Mouse (Mus musculus) monocyte, adult 2 months (primary cell): ENCODE measurements around the gene Kcnma1.

ENCODE experiments used
- DNase-seq, 2 experiments: peaks; one replicate each; pipeline ENCODE4 v3.0.0; 2022; ENCODE audit warnings: low spot score in 2 of 2, low read depth in 1 of 2

Kcnma1 gene

GRCm38 (mm10) chr14:23704303-23704702 is 310.0 kb downstream of the Kcnma1 start:
- DNase-seq = no peak

GRCm38 (mm10) chr14:23696341-23696740 is 317.9 kb downstream of the Kcnma1 start:
- DNase-seq = no peak

DNA sequence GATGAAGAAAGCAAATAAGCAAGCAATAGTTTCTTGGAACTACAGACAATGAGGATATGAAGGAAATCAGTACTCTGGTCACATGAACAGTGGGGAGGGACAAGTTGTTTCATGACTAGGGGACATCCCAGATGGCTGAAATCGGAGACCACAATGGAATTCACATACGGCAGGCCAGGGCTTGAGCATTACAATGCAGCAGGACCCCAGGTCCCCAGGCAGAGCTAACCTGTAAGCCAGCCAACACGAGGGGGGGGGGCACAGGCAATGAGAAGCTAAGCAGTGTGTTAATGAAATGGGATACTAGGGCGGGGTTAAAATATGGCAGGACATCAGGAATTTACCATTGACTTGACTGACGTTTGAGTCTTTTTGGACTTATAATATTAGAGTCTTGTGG is 324.6 kb downstream of the Kcnma1 start:
- DNase-seq = no peak

DNA sequence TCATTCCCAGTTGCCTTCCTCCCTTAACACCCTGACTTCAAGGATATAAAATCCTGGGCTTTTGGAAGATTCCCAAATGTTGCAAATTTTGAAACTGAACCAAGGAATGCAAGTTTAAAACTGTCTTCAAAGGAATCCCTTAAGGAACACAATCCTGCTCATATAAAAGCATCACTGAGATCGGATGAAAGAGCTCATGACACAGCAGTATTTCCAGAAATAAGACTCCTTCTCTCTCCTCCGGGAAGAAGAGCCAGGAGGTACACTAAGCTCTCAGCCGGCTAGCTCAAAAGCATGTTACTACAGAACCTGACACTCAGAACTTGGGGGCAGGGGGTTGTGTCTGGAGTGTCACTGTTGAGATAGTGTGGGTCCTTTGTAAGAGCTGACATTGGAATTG is 325.8 kb downstream of the Kcnma1 start:
- DNase-seq = no peak

DNA sequence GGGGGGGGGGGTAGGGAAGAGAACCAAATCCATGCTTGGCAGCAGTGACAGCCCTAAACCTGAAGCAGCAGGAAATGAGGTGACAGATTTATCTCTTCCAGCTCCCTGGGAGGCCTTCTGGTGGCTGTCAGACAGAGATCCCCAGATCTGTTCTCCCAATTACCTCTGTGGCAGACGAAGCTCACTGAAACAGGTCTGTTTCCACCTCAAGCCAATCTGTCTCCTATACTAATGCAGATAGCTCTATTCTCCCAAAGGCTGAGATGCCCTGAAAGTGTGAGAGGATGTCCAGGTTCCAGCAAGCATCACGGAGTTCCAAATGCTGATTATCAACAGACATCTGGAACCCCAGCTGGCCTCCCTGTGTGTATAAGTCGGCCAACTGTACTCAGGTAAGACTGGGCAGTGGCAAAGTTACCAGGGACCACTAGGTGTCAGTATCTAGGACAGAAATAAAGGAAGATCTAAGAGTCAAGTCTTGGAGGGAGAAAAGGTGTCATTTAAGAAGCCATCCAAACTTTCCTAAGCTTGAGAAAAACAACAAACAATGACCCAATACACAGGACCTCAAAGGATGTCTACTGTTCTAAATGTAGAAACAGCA is 329.7 kb downstream of the Kcnma1 start:
- DNase-seq = no peak

DNA sequence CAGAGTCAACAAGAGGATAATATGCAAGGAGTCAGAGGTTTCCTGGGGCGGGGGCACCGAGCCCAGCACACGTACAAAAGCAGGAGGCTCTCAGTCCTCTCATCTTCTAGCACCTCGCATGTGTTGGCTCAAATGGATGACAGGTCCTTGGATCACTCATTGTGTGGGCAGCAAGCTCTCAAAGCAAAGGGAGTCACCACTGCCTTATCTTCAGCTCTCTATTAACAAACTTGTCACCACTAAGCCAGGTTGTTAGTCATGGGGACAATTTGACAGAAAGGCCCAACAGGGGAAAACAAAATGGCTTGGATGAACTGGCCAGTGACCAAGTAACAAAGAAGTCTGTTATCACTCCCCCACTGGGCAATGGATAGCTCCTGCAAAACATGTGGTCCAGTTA is 331.5 kb downstream of the Kcnma1 start:
- DNase-seq = no peak

- no peak for DNase-seq
Measured at GRCm38 (mm10) chr14:23679378-23679777, 334.9 kb downstream of the Kcnma1 start.

DNA sequence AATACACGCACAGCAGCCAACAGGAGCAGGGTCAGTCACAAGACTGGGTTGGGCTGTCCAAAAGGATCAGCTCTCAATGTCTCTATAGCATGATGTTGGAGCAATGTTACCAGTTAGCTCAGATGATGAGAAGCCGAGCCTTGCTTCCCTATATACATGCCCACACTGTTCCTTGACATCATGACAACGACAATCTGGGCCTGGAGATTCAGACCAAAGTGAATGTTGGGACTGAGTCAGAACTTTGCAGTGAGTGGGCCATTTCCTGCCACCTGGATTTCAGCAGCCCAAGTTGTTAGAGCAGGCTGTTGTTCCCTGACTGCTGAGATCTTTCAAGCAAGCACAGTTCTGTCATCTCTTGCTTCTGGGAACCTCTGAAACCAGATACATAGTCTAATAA is 347.9 kb downstream of the Kcnma1 start:
- no peak for DNase-seq

DNA sequence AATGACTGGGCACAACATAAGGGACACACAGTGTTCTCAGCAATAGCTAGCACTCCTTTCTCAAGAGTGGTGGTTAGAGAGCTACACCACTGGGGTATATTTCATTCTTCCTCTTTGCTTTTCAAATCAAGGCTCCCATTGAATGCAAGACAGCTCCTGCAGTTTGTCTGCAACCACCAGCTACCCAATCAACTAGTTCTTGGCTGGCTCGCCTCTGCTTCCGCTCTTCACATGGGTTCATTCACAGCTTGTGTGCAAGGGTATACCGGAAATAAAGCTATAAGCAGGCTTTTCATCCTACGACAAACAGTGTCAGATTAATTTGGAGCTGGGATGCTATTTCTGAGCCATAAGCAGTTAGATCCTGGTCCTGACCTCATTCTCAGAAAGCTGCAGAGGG is 362.6 kb downstream of the Kcnma1 start:
- no peak for DNase-seq

- DNase-seq = no peak
Measured at GRCm38 (mm10) chr14:23650126-23650525, 364.2 kb downstream of the Kcnma1 start.

- no peak for DNase-seq
Measured at GRCm38 (mm10) chr14:23645361-23646063, 368.8 kb downstream of the Kcnma1 start.

DNA sequence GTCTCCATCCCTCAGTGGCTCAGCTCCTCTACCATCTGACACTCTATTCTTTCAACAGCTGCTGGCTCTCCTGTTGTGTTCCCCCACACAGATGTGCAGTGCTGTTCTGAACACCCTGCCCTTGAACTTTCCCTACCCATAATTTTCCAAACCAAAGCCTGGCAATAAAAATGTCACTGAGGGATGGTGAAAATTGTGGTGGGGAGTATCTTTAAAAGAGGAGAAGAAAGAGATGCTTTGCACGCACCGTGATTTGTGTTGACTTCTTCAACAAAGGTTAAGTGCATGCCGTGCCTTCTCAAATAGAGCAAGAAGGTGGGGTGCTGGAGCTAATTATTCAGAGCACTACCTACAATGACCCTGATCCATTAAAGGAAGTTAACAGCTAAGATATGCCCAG is 371.1 kb downstream of the Kcnma1 start:
- DNase-seq = no peak

GRCm38 (mm10) chr14:23640665-23641064 is 373.6 kb downstream of the Kcnma1 start:
- no peak for DNase-seq

DNA sequence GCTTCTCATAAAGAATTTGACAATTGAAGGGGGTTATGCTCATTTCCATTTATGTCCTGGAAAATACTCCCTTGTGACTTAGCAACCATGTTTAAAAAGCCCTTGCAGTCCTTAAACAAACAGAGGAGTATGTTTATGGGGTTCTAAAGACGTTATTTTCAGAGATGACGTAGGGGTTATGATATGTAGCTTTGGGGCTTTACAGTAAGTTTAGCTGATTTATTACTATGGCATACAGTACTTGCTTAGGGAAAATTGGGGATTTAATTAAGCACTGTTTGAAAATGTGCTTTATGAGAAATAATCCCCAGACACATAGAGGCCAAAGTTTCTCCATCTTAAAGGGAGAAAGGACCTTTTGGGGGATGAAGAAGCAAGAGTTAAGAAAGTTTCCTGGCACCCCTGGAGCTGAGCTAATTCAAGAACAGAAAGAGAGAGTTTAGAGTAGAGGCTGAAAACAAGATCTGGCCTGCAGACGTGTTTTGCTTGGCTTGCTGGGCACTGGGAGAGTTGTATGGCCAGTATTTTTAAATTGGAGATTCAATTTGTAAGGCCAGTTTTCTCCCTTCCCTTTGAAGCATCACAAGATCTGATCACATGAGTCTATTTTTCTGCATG is 376.1 kb downstream of the Kcnma1 start:
- DNase-seq = no peak

DNA sequence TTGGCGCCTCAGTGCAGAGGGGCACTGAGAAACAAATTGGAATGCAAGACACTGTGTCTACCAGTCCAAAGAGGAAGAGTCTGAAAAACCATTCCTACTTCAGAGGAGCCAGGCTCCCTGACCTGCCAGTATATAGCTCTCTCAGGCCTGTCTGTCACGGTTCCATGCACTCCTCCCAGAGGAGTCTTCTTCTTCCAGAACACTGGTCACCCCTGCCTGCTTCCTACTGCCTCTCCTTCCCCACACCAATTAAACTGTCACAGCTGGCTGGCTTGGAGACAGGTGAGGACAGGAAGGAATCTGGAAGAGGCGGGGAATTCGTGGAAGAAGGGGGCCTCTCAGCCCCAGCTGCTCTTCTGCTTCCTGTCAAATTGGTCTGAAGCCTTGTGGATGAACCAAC is 378.4 kb downstream of the Kcnma1 start:
- DNase-seq = no peak

GRCm38 (mm10) chr14:23633011-23633595 is 381.2 kb downstream of the Kcnma1 start:
- DNase-seq = no peak

DNA sequence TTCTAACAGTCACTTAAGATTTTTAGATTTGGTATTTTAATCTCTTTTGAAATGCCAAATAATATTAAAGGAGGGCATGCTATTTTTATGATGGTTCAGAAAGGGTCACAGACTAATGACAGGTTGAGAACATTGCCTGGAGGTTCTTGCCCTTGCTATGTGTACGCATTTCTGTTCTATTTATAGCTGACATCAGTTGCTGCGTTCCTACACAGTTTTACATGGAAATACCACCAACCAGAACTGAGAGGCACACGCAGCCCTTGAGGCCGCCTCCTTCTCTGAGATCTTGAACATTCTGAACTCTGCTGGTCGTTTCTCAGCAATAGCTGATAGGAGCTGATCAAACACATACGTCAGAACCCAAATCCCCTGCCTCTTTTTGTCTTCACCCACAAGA is 387.4 kb downstream of the Kcnma1 start:
- no peak for DNase-seq

DNA sequence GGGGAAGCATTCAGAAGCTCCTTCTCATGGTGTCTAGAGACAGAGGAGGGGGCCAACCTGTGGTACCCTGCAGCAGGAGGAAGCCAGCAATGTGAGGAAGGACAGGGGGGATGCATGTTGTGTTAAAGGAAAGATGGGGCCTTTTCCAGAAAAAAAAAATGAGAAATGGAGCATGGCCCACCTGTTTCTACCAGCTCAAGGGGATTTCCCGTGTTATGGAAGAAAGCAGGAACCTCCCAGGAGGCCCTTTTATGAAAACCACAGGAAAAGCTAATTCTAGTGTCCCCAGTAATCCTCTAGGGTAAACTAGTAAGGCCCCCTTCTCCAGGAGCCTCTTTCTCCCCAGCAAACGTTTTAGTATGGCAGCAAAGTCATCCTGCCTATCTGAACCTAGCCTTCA is 388.2 kb downstream of the Kcnma1 start:
- DNase-seq = no peak

GRCm38 (mm10) chr14:23625436-23625835 is 388.9 kb downstream of the Kcnma1 start:
- no peak for DNase-seq

DNA sequence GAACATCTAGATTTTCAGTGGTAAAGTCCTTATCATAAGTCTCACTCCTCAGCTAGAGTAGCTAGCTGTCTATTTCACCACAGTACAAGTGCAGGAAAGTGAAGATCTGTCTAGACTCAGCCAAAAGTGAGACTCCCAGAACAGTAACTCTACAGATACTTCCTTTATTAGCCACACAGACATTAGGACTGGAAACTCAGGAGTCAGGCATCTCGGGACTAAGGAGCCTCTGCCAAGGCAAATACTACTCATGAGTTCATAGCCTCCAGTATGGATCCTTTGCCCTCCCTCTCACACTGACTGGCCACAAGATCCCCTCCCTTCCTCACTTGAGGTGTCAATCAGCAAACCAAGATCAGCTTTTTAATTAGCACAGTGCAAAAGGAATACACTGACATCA is 389.8 kb downstream of the Kcnma1 start:
- DNase-seq = no peak

GRCm38 (mm10) chr14:23620685-23621084 is 393.6 kb downstream of the Kcnma1 start:
- DNase-seq = no peak

DNA sequence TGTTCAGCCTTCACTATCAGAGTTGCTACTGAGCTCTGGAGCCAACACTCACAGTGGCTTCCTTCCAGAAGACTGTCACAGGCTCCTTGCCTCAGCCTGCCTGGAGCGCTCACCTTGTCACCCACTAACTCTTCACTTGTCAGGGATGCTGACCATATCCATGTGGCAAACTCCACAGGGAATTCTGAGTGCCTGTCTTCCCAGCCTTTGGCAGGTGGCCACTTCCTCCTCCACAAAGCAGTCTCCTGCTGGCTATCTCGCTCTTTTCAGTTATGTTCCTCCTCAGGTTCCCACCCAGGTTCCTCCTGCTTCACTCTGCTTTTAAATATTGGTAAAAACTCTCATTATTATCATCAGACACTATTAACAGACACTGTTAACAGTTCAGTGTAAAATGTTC is 395.3 kb downstream of the Kcnma1 start:
- no peak for DNase-seq
